Mouse (Mus musculus) hindbrain, embryonic 11.5 days (tissue): ENCODE measurements around the gene Krtap9-1. TPM values are rescaled to one million over a fixed set of nuclear protein-coding genes. Genes with fewer than 3 reads are reported as not detected.
"Not testable (repeated sequence)": the region's sequence is repeated elsewhere in the genome, so short reads cannot be mapped to it uniquely, and the experiment has no call there.

Source experiments
- ATAC-seq: fragments of 200-750 bp; cut with Nextera tagmentation; 2 replicates; pipeline ENCODE4 v1.8.0; 2017; ENCODE audit warnings: mild to moderate bottlenecking, moderate TSS enrichment, moderate library complexity; ENCODE audit not compliant: low FRiP score
- DNase-seq: peaks from one replicate; pipeline ENCODE4 v3.0.0-alpha.2; 2015; ENCODE audit warnings: low spot score
- H3K27ac ChIP-seq: fragments of 300-500 bp; sonication (generic); 2 replicates; pipeline ENCODE4 v1.5.1; 2014; ENCODE audit warnings: mild to moderate bottlenecking, low read depth, low read length
- H3K27me3 ChIP-seq: fragments of 300-500 bp; sonication (generic); 2 replicates; pipeline ENCODE4 v1.6.1; 2014; ENCODE audit warnings: mild to moderate bottlenecking, low read length, moderate library complexity, mixed read lengths; ENCODE audit not compliant: control insufficient read depth, insufficient read depth
- H3K36me3 ChIP-seq: fragments of 300-500 bp; sonication (generic); 2 replicates; pipeline ENCODE4 v1.6.1; 2014; ENCODE audit warnings: mild to moderate bottlenecking, low read length, moderate library complexity, mixed read lengths; ENCODE audit not compliant: control insufficient read depth, insufficient read depth
- H3K4me1 ChIP-seq: fragments of 300-500 bp; sonication (generic); replicated peaks from 2 replicates; pipeline ENCODE4 v1.6.1; 2014; ENCODE audit warnings: low read length, mixed read lengths; ENCODE audit not compliant: control insufficient read depth, insufficient read depth
- H3K4me2 ChIP-seq: fragments of 300-500 bp; sonication (generic); replicated peaks from 2 replicates; pipeline ENCODE4 v1.6.1; 2014; ENCODE audit warnings: mild to moderate bottlenecking, low read depth, low read length
- H3K4me3 ChIP-seq: fragments of 300-500 bp; sonication (generic); 2 replicates; pipeline ENCODE4 v1.5.1; 2014; ENCODE audit warnings: low read depth, low read length
- H3K9ac ChIP-seq: fragments of 300-500 bp; sonication (generic); 2 replicates; pipeline ENCODE4 v1.6.1; 2014; ENCODE audit warnings: low read depth, low read length
- H3K9me3 ChIP-seq: fragments of 300-500 bp; sonication (generic); 2 replicates; pipeline ENCODE4 v1.6.1; 2016; ENCODE audit warnings: low read length; ENCODE audit not compliant: control insufficient read depth
- WGBS: fragments of 180-500 bp; shearing (Covaris S2); extraction: QIAGEN DNeasy Blood & Tissue Kit; methylation state at CpG from one replicate; pipeline ENCODE4 v1.1.7; 2014; 5-methylcytosine and 5-hydroxymethylcytosine counted together
- polyA plus RNA-seq: library from polyadenylated mRNA; unstranded; fragments of >200 nt; fragmentation: Nextera tagmentation; extraction: Ambion mirVana; gene quantifications from 2 replicates; pipeline ENCODE4 v1.2.1, GENCODE M21; 2014

Krtap9-1 gene
- polyA plus RNA-seq, result not detected in 2 replicates

DNA sequence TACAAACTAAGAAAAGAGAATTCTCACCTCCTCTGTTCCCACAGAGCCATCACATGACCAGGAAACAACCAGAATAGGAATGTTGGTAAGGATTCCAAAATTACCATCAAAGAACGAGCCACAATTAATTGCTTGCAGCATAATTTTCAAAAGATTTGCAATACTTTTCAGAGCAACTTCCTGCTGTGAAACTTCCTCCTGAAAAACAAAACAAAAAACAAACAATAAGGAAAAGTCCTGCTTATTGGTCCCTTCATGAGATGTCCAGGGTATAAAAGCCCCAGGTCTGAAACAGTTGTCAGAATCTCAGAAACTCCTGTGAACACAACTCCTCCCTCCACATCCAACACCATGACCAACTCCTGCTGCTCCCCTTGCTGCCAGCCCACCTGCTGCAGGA, at the start of gene Krtap9-1:
Krtap9-1 (plus strand) TSS at position 301 of the 400 bp plus-strand sequence.
- not testable (repeated sequence) for H3K9me3 ChIP-seq, H3K36me3 ChIP-seq, H3K27ac ChIP-seq, ATAC-seq, H3K4me1 ChIP-seq, H3K4me2 ChIP-seq, DNase-seq, H3K9ac ChIP-seq, H3K27me3 ChIP-seq, H3K4me3 ChIP-seq
- WGBS, result 78% methylated on average over 1 of the region's 1 CpGs

DNA sequence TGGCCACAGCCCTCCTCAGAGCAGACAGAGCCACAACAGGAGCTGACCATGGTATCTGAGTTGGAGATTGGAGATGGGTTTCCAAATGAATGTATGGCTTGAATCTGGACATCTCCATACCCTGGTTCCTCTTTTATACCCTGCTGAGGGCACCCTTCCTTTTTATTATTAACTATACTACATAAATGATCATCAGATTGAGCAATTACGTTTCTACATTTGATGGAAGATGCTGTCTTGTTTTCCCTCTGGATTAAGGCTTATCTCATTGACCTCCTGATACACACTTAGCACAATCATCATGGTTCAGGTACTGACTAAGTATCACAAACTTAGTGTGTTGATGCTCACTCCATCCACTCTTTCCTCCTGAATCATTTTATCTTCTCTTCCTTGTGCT, 35.2 kb upstream of the Krtap9-1 start, which contains the start of gene 2300003K06Rik:
2300003K06Rik (minus strand) TSS at position 101 of the 400 bp plus-strand sequence.
- H3K4me3 ChIP-seq, result no peak within 1 kb of the TSS
- H3K4me1 ChIP-seq, result no peaks in the 10 kb centered on the region
- no peak for DNase-seq
- ATAC-seq, result no peak
- H3K27me3 ChIP-seq, result no peaks in the 10 kb centered on the region
- no peaks in the 10 kb centered on the region for H3K9me3 ChIP-seq
- H3K4me2 ChIP-seq, result no peak within 1 kb of the TSS
- WGBS, result 85% methylated on average over 1 of the region's 1 CpGs
- H3K9ac ChIP-seq, result no peak within 1 kb of the TSS
- no peak within 1 kb of the TSS for H3K27ac ChIP-seq
- no peaks in the 10 kb centered on the region for H3K36me3 ChIP-seq

DNA sequence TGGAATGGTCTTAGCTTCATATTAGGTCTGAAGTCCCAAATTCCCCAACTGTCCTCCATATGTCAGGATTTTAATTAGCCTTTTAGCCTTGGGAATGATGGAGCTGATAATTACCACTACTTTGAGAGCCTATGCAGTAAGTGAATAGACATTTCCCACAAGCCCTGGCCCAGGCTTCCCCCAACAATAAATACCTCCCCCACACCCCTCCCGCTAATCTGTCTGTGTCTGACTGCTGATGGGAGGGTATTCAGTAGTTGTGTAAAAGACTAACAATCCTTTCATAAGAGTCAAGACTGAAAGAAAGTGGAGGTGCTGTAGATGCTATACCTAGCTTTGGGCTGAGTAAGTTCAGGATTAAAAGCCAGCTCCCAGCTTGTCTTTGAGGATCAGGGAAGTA, 31.0 kb upstream of the Krtap9-1 start:
- DNase-seq (no peak), ATAC-seq (no peak)
- H3K9me3 ChIP-seq, result no peaks in the 10 kb centered on the region
- H3K4me3 ChIP-seq, result no peak overlapping the region
- no peaks in the 10 kb centered on the region for H3K27me3 ChIP-seq
- no peaks in the 10 kb centered on the region for H3K4me1 ChIP-seq
- no peaks in the 10 kb centered on the region for H3K36me3 ChIP-seq
- H3K4me2 ChIP-seq, result no peak overlapping the region
- 82% methylated on average over 1 of the region's 1 CpGs for WGBS
- no peak overlapping the region for H3K27ac ChIP-seq
- H3K9ac ChIP-seq, result no peak overlapping the region

DNA sequence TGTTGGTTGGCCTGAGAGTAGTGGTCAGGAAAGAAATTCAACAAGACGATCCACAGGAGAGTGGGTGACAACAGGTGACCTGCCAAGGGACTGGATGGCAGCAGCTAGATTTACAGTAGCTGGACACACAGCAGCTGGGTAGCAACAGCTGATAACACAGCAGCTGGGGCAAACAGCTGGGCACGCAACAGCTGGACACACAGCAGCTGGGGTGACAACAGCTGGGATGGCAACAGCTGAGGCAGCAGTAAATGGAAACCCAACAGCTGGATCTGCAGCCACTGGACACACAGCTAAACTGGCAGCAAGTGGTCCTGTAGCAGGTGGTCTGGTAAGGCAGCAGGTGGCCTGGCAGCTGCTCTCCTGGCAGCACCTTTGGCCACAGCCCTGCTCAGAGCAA, 26.4 kb upstream of the Krtap9-1 start:
- no peaks in the 10 kb centered on the region for H3K9me3 ChIP-seq
- H3K36me3 ChIP-seq, result no peaks in the 10 kb centered on the region
- H3K9ac ChIP-seq, result no peak overlapping the region
- H3K27ac ChIP-seq, result no peak overlapping the region
- no peaks in the 10 kb centered on the region for H3K4me1 ChIP-seq
- 86% methylated on average over 2 of the region's 2 CpGs for WGBS
- H3K4me3 ChIP-seq, result no peak overlapping the region
- ATAC-seq (no peak), DNase-seq (no peak)
- H3K27me3 ChIP-seq, result no peaks in the 10 kb centered on the region
- no peak overlapping the region for H3K4me2 ChIP-seq

DNA sequence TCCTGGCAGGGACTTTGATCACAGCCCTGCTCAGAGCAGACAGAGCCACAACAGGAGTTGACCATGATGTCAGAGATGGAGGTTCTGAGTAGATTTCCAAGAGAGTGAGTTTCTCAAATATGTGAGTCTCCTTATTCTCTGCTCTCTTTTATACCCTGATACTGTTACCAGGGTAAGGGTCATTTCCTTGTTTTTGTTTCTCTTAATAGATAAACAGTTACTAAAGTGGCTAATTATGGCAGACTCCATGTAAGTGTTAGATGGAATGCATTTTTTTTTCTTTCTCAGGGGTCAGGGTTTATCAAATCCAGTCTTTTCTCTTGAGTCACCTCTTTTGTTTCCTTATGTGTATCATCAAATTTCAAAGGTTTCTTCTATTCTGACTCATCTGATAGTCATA, 21.7 kb upstream of the Krtap9-1 start, which contains the start of gene Krtap4-16:
Krtap4-16 (minus strand) TSS at position 101 of the 400 bp plus-strand sequence.
- H3K27ac ChIP-seq, result no peak within 1 kb of the TSS
- no peak for DNase-seq
- no peaks in the 10 kb centered on the region for H3K9me3 ChIP-seq
- no peaks in the 10 kb centered on the region for H3K36me3 ChIP-seq
- no peak within 1 kb of the TSS for H3K4me3 ChIP-seq
- ATAC-seq, result no peak
- no peak within 1 kb of the TSS for H3K4me2 ChIP-seq
- no peaks in the 10 kb centered on the region for H3K4me1 ChIP-seq
- H3K9ac ChIP-seq, result no peak within 1 kb of the TSS
- H3K27me3 ChIP-seq, result no peaks in the 10 kb centered on the region

- DNase-seq (peak; percentile 25), ATAC-seq (no peak)
- Histone ChIP-seq H3K4me1 (no peaks in the 10 kb centered on the region), H3K27me3 (no peaks in the 10 kb centered on the region), H3K9ac (no peak overlapping the region), H3K4me3 (no peak overlapping the region), H3K4me2 (no peak overlapping the region), H3K27ac (no peak overlapping the region), H3K36me3 (no peaks in the 10 kb centered on the region), H3K9me3 (no peaks in the 10 kb centered on the region)
- 63% methylated on average over 3 of the region's 3 CpGs for WGBS
Measured at GRCm38 (mm10) chr11:99854121-99854520, 19.1 kb upstream of the Krtap9-1 start.

- no peaks in the 10 kb centered on the region for H3K27me3 ChIP-seq
- no peaks in the 10 kb centered on the region for H3K36me3 ChIP-seq
- H3K9ac ChIP-seq, result no peak within 1 kb of the TSS
- DNase-seq, result no peak
- no peak within 1 kb of the TSS for H3K4me3 ChIP-seq
- WGBS, result 80% methylated on average over 2 of the region's 2 CpGs
- no peak within 1 kb of the TSS for H3K27ac ChIP-seq
- H3K4me1 ChIP-seq, result no peaks in the 10 kb centered on the region
- H3K4me2 ChIP-seq, result no peak within 1 kb of the TSS
- no peak for ATAC-seq
- no peaks in the 10 kb centered on the region for H3K9me3 ChIP-seq
Measured at GRCm38 (mm10) chr11:99857617-99858016, 15.6 kb upstream of the Krtap9-1 start, which contains the start of gene Gm11568. Gene Gm11568, plus strand, starts transcription at chr11:99857917.

DNA sequence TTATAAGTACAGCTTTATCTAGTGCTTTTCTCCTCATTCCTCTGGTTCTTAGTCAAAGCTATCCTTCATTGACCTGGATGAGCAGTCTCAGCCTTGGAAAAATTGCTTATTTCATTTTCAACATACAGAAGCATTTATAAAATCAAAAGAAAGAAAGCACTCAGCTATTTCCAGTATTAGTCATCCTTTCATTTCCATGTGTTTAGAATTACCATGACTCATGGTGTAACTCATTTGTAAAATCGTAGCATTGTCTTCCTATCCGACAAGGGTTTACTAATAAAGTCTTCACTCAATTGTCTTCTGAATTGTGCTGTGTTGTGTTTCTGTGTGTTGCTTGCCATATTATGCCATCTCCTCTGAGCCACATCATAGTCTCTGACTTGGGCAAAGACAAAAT, 14.4 kb upstream of the Krtap9-1 start:
- WGBS, result 85% methylated on average over 2 of the region's 2 CpGs
- Histone ChIP-seq H3K36me3 (no peaks in the 10 kb centered on the region), H3K9ac (no peak overlapping the region), H3K27me3 (no peaks in the 10 kb centered on the region), H3K4me2 (no peak overlapping the region), H3K4me1 (no peaks in the 10 kb centered on the region), H3K4me3 (no peak overlapping the region), H3K27ac (no peak overlapping the region), H3K9me3 (no peaks in the 10 kb centered on the region)
- no peak for DNase-seq
- no peak for ATAC-seq

GRCm38 (mm10) chr11:99864176-99864575, 9.0 kb upstream of the Krtap9-1 start, which contains the start of gene Gm11559:
Gene Gm11559, plus strand, starts transcription at chr11:99864476.
- H3K27ac ChIP-seq, H3K4me2 ChIP-seq, H3K9ac ChIP-seq, ATAC-seq, DNase-seq, H3K36me3 ChIP-seq, H3K9me3 ChIP-seq, H3K4me3 ChIP-seq, H3K4me1 ChIP-seq, H3K27me3 ChIP-seq: not testable (repeated sequence)
- WGBS, result 87% methylated on average over 1 of the region's 1 CpGs
